Mouse (Mus musculus): ENCODE data around the gene Gm5431.

Gene Gm5431

GRCm38 (mm10) chr11:48838879-48839680 is 62.9 kb downstream of the Gm5431 start:
- DNase-seq (ENCODE audit: low read depth), result no peak

GRCm38 (mm10) chr11:48838181-48838797 is 63.7 kb downstream of the Gm5431 start:
- peak; percentile 75 for DNase-seq (ENCODE audit: low read depth)

Measured in induced T-regulatory cell, adult 2 months (primary cell).